Mouse (Mus musculus): Measurements from ENCODE around the gene Elmo1.

DNA sequence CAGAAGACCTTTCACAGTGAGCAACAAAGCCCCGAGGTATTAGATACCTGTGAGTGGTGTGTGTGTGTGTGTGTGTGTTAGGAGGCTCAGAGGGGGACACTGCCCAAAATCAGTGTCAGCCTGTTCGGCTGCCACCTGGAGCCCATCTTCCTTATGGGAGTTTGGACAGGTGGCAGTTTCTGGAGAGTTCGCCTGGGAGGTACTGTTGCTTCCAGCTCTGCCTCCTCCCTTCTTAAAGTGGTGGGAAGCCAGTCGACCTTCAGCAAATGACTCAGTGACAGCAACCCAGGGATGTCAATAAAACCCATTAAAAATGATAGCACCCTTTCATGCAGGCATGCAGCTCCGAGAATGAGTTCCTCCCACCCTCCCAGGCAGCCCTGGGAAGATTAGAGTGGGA is 506.9 kb downstream of the Elmo1 start:
- TF ChIP-seq GATA1 (IDR thresholded peaks at IDR 0.05; ENCODE audit: low read length): no peak
- no peak for TF ChIP-seq TAL1 (IDR thresholded peaks at IDR 0.05; ENCODE audit: low read length)
